Mouse (Mus musculus): ENCODE data around the gene Lrrc2.
A peak's percentile ranks its signal among the peaks of the same experiment; 100 is the strongest.

Lrrc2 gene

GRCm38 (mm10) chr9:110989141-110989540 is 37.8 kb downstream of the Lrrc2 start:
- DNase-seq: no peak

GRCm38 (mm10) chr9:110989543-110989942 is 38.2 kb downstream of the Lrrc2 start:
- DNase-seq: no peak

- DNase-seq: no peak
Observed at GRCm38 (mm10) chr9:110990204-110990603, 38.9 kb downstream of the Lrrc2 start, which contains the start of gene Rtp3. Rtp3 (minus strand) TSS chr9:110990583.

GRCm38 (mm10) chr9:110993281-110993709 is 42.0 kb downstream of the Lrrc2 start:
- DNase-seq: no peak

- peak; percentile 66 for DNase-seq
Observed at GRCm38 (mm10) chr9:110994716-110995172, 43.4 kb downstream of the Lrrc2 start.

- peak; percentile 23 for DNase-seq
Observed at GRCm38 (mm10) chr9:110997245-110997644, 45.9 kb downstream of the Lrrc2 start.

GRCm38 (mm10) chr9:110999056-110999455 is 47.7 kb downstream of the Lrrc2 start:
- no peak for DNase-seq

GRCm38 (mm10) chr9:110999856-111000255 is 48.5 kb downstream of the Lrrc2 start:
- no peak for DNase-seq

GRCm38 (mm10) chr9:111001621-111002020 is 50.3 kb downstream of the Lrrc2 start:
- DNase-seq: no peak

- DNase-seq: no peak
Observed at GRCm38 (mm10) chr9:111003279-111003678, 51.9 kb downstream of the Lrrc2 start.

- no peak for DNase-seq
Observed at GRCm38 (mm10) chr9:111006544-111006943, 55.2 kb downstream of the Lrrc2 start.

GRCm38 (mm10) chr9:111009763-111010162 is 58.4 kb downstream of the Lrrc2 start:
- DNase-seq: no peak

- DNase-seq: no peak
Observed at GRCm38 (mm10) chr9:111011550-111011949, 60.2 kb downstream of the Lrrc2 start.

GRCm38 (mm10) chr9:111012041-111012440 is 60.7 kb downstream of the Lrrc2 start:
- DNase-seq: no peak

- no peak for DNase-seq
Observed at GRCm38 (mm10) chr9:111015658-111016057, 64.3 kb downstream of the Lrrc2 start.

GRCm38 (mm10) chr9:111019022-111019421 is 67.7 kb downstream of the Lrrc2 start, which contains the start of gene Ltf:
Ltf (plus strand) TSS chr9:111019271.
- DNase-seq: no peak

GRCm38 (mm10) chr9:111026791-111027190 is 75.4 kb downstream of the Lrrc2 start:
- DNase-seq: no peak
